Mouse (Mus musculus): Measurements from ENCODE around the gene Gpr157. TPM values are rescaled to one million over a fixed set of nuclear protein-coding genes. Genes with fewer than 3 reads are reported as not detected.
A peak's percentile ranks its signal among the peaks of the same experiment; 100 is the strongest.

The Gpr157 gene
- polyA plus RNA-seq, 1 experiment from 2014 or later = 22.6 TPM

- WGBS (ENCODE audit: missing documents) = 87% methylated on average over 4 of the region's 4 CpGs
- Histone ChIP-seq H3K4me3 (ENCODE audit: inconsistent target) (no peak overlapping the region), H3K79me2 (ENCODE audit: inconsistent target) (peaks cover 24% of the 10 kb centered on the region; the same call in 1 of the 2 replicates), H3K36me3 (ENCODE audit: inconsistent target) (0 out of 2 replicates have a peak, but pooled peaks cover 4% of the 10 kb centered on the region), H3K27ac (no peak overlapping the region)
These were observed 1.8 kb upstream of the Gpr157 start for GRCm38 (mm10) chr4:150085366-150085765.

GRCm38 (mm10) chr4:150086841-150087160, 364 bp upstream of the Gpr157 start:
- Histone ChIP-seq H3K27ac (0 out of 2 replicates have a peak overlapping the region, but pooled peaks have one; percentile 10), H3K36me3 (ENCODE audit: inconsistent target) (peaks cover 16% of the 10 kb centered on the region; the same call in 1 of the 2 replicates), H3K79me2 (ENCODE audit: inconsistent target) (peaks cover 38% of the 10 kb centered on the region; the same call in 1 of the 2 replicates), H3K4me3 (ENCODE audit: inconsistent target) (peak overlapping the region; percentile 8; the same call in 1 of the 2 replicates)
- 2% methylated on average over 7 of the region's 7 CpGs for WGBS (ENCODE audit: missing documents)

GRCm38 (mm10) chr4:150087890-150088530, 845 bp downstream of the Gpr157 start:
- WGBS (ENCODE audit: missing documents) = 9% methylated on average over 29 of the region's 29 CpGs
- Histone ChIP-seq H3K79me2 (ENCODE audit: inconsistent target) (peaks cover 50% of the 10 kb centered on the region; the same call in 1 of the 2 replicates), H3K36me3 (ENCODE audit: inconsistent target) (peaks cover 17% of the 10 kb centered on the region; the same call in 1 of the 2 replicates), H3K27ac (peak overlapping the region; percentile 62), H3K4me3 (ENCODE audit: inconsistent target) (peak overlapping the region; percentile 68)

- 28% methylated on average over 10 of the region's 10 CpGs for WGBS (ENCODE audit: missing documents)
These were observed 2.0 kb downstream of the Gpr157 start for GRCm38 (mm10) chr4:150089121-150089520.

GRCm38 (mm10) chr4:150091887-150092582, 4.9 kb downstream of the Gpr157 start:
- no peak overlapping the region for H3K4me3 ChIP-seq (ENCODE audit: inconsistent target)

More at GRCm38 (mm10) chr4:150089121-150089520, 2.0 kb downstream of the Gpr157 start:
- Histone ChIP-seq H3K4me3 (ENCODE audit: inconsistent target) (peak overlapping the region; percentile 68), H3K36me3 (ENCODE audit: inconsistent target) (peaks cover 17% of the 10 kb centered on the region; the same call in 1 of the 2 replicates), H3K27ac (peak overlapping the region; percentile 62), H3K79me2 (ENCODE audit: inconsistent target) (peaks cover 62% of the 10 kb centered on the region; the same call in 1 of the 2 replicates)

GRCm38 (mm10) chr4:150092583-150092902, 5.4 kb downstream of the Gpr157 start:
- H3K4me3 ChIP-seq (ENCODE audit: inconsistent target) = no peak overlapping the region
- peaks cover 94% of the 10 kb centered on the region; the same call in 1 of the 2 replicates for H3K79me2 ChIP-seq (ENCODE audit: inconsistent target)
- 54% methylated on average over 3 of the region's 3 CpGs for whole genome bisulfite sequencing (ENCODE audit: missing documents)
- H3K36me3 ChIP-seq (ENCODE audit: inconsistent target) = peaks cover 20% of the 10 kb centered on the region; the same call in 1 of the 2 replicates
- no peak overlapping the region for H3K27ac ChIP-seq

More at GRCm38 (mm10) chr4:150091887-150092582, 4.9 kb downstream of the Gpr157 start:
- 86% methylated on average over 12 of the region's 18 CpGs for WGBS (ENCODE audit: missing documents)
- H3K79me2 ChIP-seq (ENCODE audit: inconsistent target) = peaks cover 90% of the 10 kb centered on the region; the same call in 1 of the 2 replicates
- H3K36me3 ChIP-seq (ENCODE audit: inconsistent target) = peaks cover 20% of the 10 kb centered on the region; the same call in 1 of the 2 replicates
- no peak overlapping the region for H3K27ac ChIP-seq

- H3K79me2 ChIP-seq (ENCODE audit: inconsistent target) = peaks cover 85% of the 10 kb centered on the region; the same call in 1 of the 2 replicates
- H3K4me3 ChIP-seq (ENCODE audit: inconsistent target) = no peak overlapping the region
- no peak overlapping the region for H3K27ac ChIP-seq
- H3K36me3 ChIP-seq (ENCODE audit: inconsistent target) = peaks cover 20% of the 10 kb centered on the region; the same call in 1 of the 2 replicates
- 53% methylated on average over 10 of the region's 12 CpGs for WGBS (ENCODE audit: missing documents)
These were observed 6.6 kb downstream of the Gpr157 start for GRCm38 (mm10) chr4:150093560-150094462.

- peaks cover 80% of the 10 kb centered on the region; the same call in 1 of the 2 replicates for H3K79me2 ChIP-seq (ENCODE audit: inconsistent target)
- peaks cover 20% of the 10 kb centered on the region; the same call in 1 of the 2 replicates for H3K36me3 ChIP-seq (ENCODE audit: inconsistent target)
- H3K27ac ChIP-seq = no peak overlapping the region
- H3K4me3 ChIP-seq (ENCODE audit: inconsistent target) = no peak overlapping the region
- WGBS (ENCODE audit: missing documents) = 92% methylated on average over 3 of the region's 5 CpGs
These were observed 7.3 kb downstream of the Gpr157 start for GRCm38 (mm10) chr4:150094463-150094789.

- no peak overlapping the region for H3K27ac ChIP-seq
- H3K36me3 ChIP-seq (ENCODE audit: inconsistent target) = peaks cover 24% of the 10 kb centered on the region; the same call in 1 of the 2 replicates
- H3K4me3 ChIP-seq (ENCODE audit: inconsistent target) = no peak overlapping the region
- H3K79me2 ChIP-seq (ENCODE audit: inconsistent target) = peaks cover 61% of the 10 kb centered on the region; the same call in 1 of the 2 replicates
- 76% methylated on average over 7 of the region's 7 CpGs for WGBS (ENCODE audit: missing documents)
These were observed 9.1 kb downstream of the Gpr157 start for GRCm38 (mm10) chr4:150096309-150096708.

- no peak overlapping the region for H3K4me3 ChIP-seq (ENCODE audit: inconsistent target)
- H3K79me2 ChIP-seq (ENCODE audit: inconsistent target) = peaks cover 45% of the 10 kb centered on the region; the same call in 1 of the 2 replicates
- H3K27ac ChIP-seq = no peak overlapping the region
- 62% methylated on average over 4 of the region's 4 CpGs for WGBS (ENCODE audit: missing documents)
- H3K36me3 ChIP-seq (ENCODE audit: inconsistent target) = peaks cover 33% of the 10 kb centered on the region; the same call in 1 of the 2 replicates
These were observed 10.7 kb downstream of the Gpr157 start for GRCm38 (mm10) chr4:150097847-150098246.

GRCm38 (mm10) chr4:150098880-150099279, 11.7 kb downstream of the Gpr157 start:
- Histone ChIP-seq H3K36me3 (ENCODE audit: inconsistent target) (peaks cover 43% of the 10 kb centered on the region; the same call in 1 of the 2 replicates), H3K79me2 (ENCODE audit: inconsistent target) (peaks cover 35% of the 10 kb centered on the region; the same call in 1 of the 2 replicates), H3K27ac (no peak overlapping the region), H3K4me3 (ENCODE audit: inconsistent target) (no peak overlapping the region)
- 24% methylated on average over 10 of the region's 10 CpGs for WGBS (ENCODE audit: missing documents)

- no peaks in the 10 kb centered on the region for H3K79me2 ChIP-seq (ENCODE audit: inconsistent target)
- 93% methylated on average over 7 of the region's 7 CpGs for WGBS (ENCODE audit: missing documents)
- H3K27ac ChIP-seq = no peak overlapping the region
- H3K4me3 ChIP-seq (ENCODE audit: inconsistent target) = no peak overlapping the region
- H3K36me3 ChIP-seq (ENCODE audit: inconsistent target) = peaks cover 40% of the 10 kb centered on the region; the same call in 1 of the 2 replicates
These were observed 15.7 kb downstream of the Gpr157 start for GRCm38 (mm10) chr4:150102822-150103221.

- Histone ChIP-seq H3K79me2 (ENCODE audit: inconsistent target) (no peaks in the 10 kb centered on the region), H3K36me3 (ENCODE audit: inconsistent target) (peaks cover 31% of the 10 kb centered on the region; the same call in 1 of the 2 replicates), H3K27ac (no peak overlapping the region; the same call in 1 of the 2 replicates), H3K4me3 (ENCODE audit: inconsistent target) (no peak overlapping the region)
- WGBS (ENCODE audit: missing documents) = 85% methylated on average over 7 of the region's 7 CpGs
These were observed 18.5 kb downstream of the Gpr157 start for GRCm38 (mm10) chr4:150105671-150106070.

- 29% methylated on average over 5 of the region's 5 CpGs for WGBS (ENCODE audit: missing documents)
- Histone ChIP-seq H3K4me3 (ENCODE audit: inconsistent target) (no peak overlapping the region), H3K36me3 (ENCODE audit: inconsistent target) (peaks cover 22% of the 10 kb centered on the region; the same call in 1 of the 2 replicates), H3K27ac (peak overlapping the region; percentile 55), H3K79me2 (ENCODE audit: inconsistent target) (no peaks in the 10 kb centered on the region)
These were observed 19.5 kb downstream of the Gpr157 start for GRCm38 (mm10) chr4:150106637-150107036.
